Mouse (Mus musculus): ENCODE data around the gene Hnrnpul2. TPM values are rescaled to one million over a fixed set of nuclear protein-coding genes. Genes with fewer than 3 reads are reported as not detected.

Hnrnpul2 gene
- polyA plus RNA-seq, 1 experiment, result 10.3 TPM

Other genes starting within 250 kb of the Hnrnpul2 start
- 0.02 and 0.04 TPM in 2 replicates for gene Slc22a8, start 228.8 kb upstream of the Hnrnpul2 start, polyA plus RNA-seq (2012; rRNA removed; ENCODE audit: low replicate concordance)
- not detected in 2 replicates for gene Slc22a6, start 202.0 kb upstream of the Hnrnpul2 start, polyA plus RNA-seq (2012; rRNA removed; ENCODE audit: low replicate concordance)
- 2.3 and 6.0 TPM in 2 replicates for gene Chrm1, start 156.2 kb upstream of the Hnrnpul2 start, polyA plus RNA-seq (2012; rRNA removed; ENCODE audit: low replicate concordance)
- gene Slc3a2, start 96.6 kb upstream of the Hnrnpul2 start, polyA plus RNA-seq (2012; rRNA removed; ENCODE audit: low replicate concordance), result 127 and 449 TPM in 2 replicates
- gene Wdr74, start 84.2 kb upstream of the Hnrnpul2 start, polyA plus RNA-seq (2012; rRNA removed; ENCODE audit: low replicate concordance), result 12.4 and 17.1 TPM in 2 replicates
- gene 1700092M07Rik, start 79.3 kb upstream of the Hnrnpul2 start, polyA plus RNA-seq (2012; rRNA removed; ENCODE audit: low replicate concordance), result not detected in 2 replicates
- gene Stx5a, start 78.6 kb upstream of the Hnrnpul2 start, polyA plus RNA-seq (2012; rRNA removed; ENCODE audit: low replicate concordance), result 54.0 and 56.6 TPM in 2 replicates
- gene Nxf1, start 62.9 kb upstream of the Hnrnpul2 start, polyA plus RNA-seq (2012; rRNA removed; ENCODE audit: low replicate concordance), result 22.0 and 28.9 TPM in 2 replicates
- 147 and 196 TPM in 2 replicates for gene Tmem223, start 49.0 kb upstream of the Hnrnpul2 start, polyA plus RNA-seq (2012; rRNA removed; ENCODE audit: low replicate concordance)
- gene Tmem179b, start 45.5 kb upstream of the Hnrnpul2 start, polyA plus RNA-seq (2012; rRNA removed; ENCODE audit: low replicate concordance), result 107 and 114 TPM in 2 replicates
- 6.5 and 12.9 TPM in 2 replicates for gene Taf6l, start 33.6 kb upstream of the Hnrnpul2 start, polyA plus RNA-seq (2012; rRNA removed; ENCODE audit: low replicate concordance)
- 12.3 and 13.7 TPM in 2 replicates for gene Polr2g, start 21.4 kb upstream of the Hnrnpul2 start, polyA plus RNA-seq (2012; rRNA removed; ENCODE audit: low replicate concordance)
- gene Zbtb3, start 17.5 kb upstream of the Hnrnpul2 start, polyA plus RNA-seq (2012; rRNA removed; ENCODE audit: low replicate concordance), result 0.99 and 1.2 TPM in 2 replicates
- 3.4 and 8.2 TPM in 2 replicates for gene Ttc9c, start 677 bp upstream of the Hnrnpul2 start, polyA plus RNA-seq (2012; rRNA removed; ENCODE audit: low replicate concordance)
- gene AC129217.1, start 9.8 kb downstream of the Hnrnpul2 start, polyA plus RNA-seq (2012; rRNA removed; ENCODE audit: low replicate concordance), result 2.3 TPM in 1 of 2 replicates, not detected in the other
- 88.6 and 106 TPM in 2 replicates for gene Bscl2, start 17.5 kb downstream of the Hnrnpul2 start, polyA plus RNA-seq (2012; rRNA removed; ENCODE audit: low replicate concordance)
- 0.63 and 1.1 TPM in 2 replicates for gene Gng3, start 19.2 kb downstream of the Hnrnpul2 start, polyA plus RNA-seq (2012; rRNA removed; ENCODE audit: low replicate concordance)
- 0.41 and 0.53 TPM in 2 replicates for gene Lrrn4cl, start 30.8 kb downstream of the Hnrnpul2 start, polyA plus RNA-seq (2012; rRNA removed; ENCODE audit: low replicate concordance)
- 81.5 and 127 TPM in 2 replicates for gene Ubxn1, start 51.5 kb downstream of the Hnrnpul2 start, polyA plus RNA-seq (2012; rRNA removed; ENCODE audit: low replicate concordance)
- gene Uqcc3, start 60.9 kb downstream of the Hnrnpul2 start, polyA plus RNA-seq (2012; rRNA removed; ENCODE audit: low replicate concordance), result 8.7 and 9.9 TPM in 2 replicates
- gene Lbhd1, start 63.7 kb downstream of the Hnrnpul2 start, polyA plus RNA-seq (2012; rRNA removed; ENCODE audit: low replicate concordance), result 0.25 and 0.41 TPM in 2 replicates
- gene Gm49403, start 63.9 kb downstream of the Hnrnpul2 start, polyA plus RNA-seq (2012; rRNA removed; ENCODE audit: low replicate concordance), result not detected in 2 replicates
- gene 1810009A15Rik, start 68.8 kb downstream of the Hnrnpul2 start, polyA plus RNA-seq (2012; rRNA removed; ENCODE audit: low replicate concordance), result 4.2 and 6.4 TPM in 2 replicates
- gene Gm49416, start 68.9 kb downstream of the Hnrnpul2 start, polyA plus RNA-seq (2012; rRNA removed; ENCODE audit: low replicate concordance), result not detected in 2 replicates
- 16.7 and 22.1 TPM in 2 replicates for gene Ints5, start 73.0 kb downstream of the Hnrnpul2 start, polyA plus RNA-seq (2012; rRNA removed; ENCODE audit: low replicate concordance)
- gene Ganab, start 78.1 kb downstream of the Hnrnpul2 start, polyA plus RNA-seq (2012; rRNA removed; ENCODE audit: low replicate concordance), result 55.3 and 67.9 TPM in 2 replicates
- 78.8 and 91.5 TPM in 2 replicates for gene B3gat3, start 100.4 kb downstream of the Hnrnpul2 start, polyA plus RNA-seq (2012; rRNA removed; ENCODE audit: low replicate concordance)
- gene Rom1, start 109.3 kb downstream of the Hnrnpul2 start, polyA plus RNA-seq (2012; rRNA removed; ENCODE audit: low replicate concordance), result 15.7 and 17.8 TPM in 2 replicates
- 32.1 and 32.8 TPM in 2 replicates for gene Eml3, start 109.5 kb downstream of the Hnrnpul2 start, polyA plus RNA-seq (2012; rRNA removed; ENCODE audit: low replicate concordance)
- 15.3 and 15.4 TPM in 2 replicates for gene Mta2, start 121.9 kb downstream of the Hnrnpul2 start, polyA plus RNA-seq (2012; rRNA removed; ENCODE audit: low replicate concordance)
- gene Tut1, start 133.8 kb downstream of the Hnrnpul2 start, polyA plus RNA-seq (2012; rRNA removed; ENCODE audit: low replicate concordance), result 12.7 and 15.2 TPM in 2 replicates
- gene Eef1g, start 147.0 kb downstream of the Hnrnpul2 start, polyA plus RNA-seq (2012; rRNA removed; ENCODE audit: low replicate concordance), result 66.9 and 98.4 TPM in 2 replicates
- gene Ahnak, start 169.3 kb downstream of the Hnrnpul2 start, polyA plus RNA-seq (2012; rRNA removed; ENCODE audit: low replicate concordance), result 3.3 and 9.9 TPM in 2 replicates

All from duodenum, adult 2 months (tissue).